Mouse (Mus musculus): ENCODE data around the gene Cenpu. TPM values are rescaled to one million over a fixed set of nuclear protein-coding genes. Genes with fewer than 3 reads are reported as not detected.

Gene Cenpu
- polyA plus RNA-seq, 1 experiment from 2014 or later, result 12.5 TPM

DNA sequence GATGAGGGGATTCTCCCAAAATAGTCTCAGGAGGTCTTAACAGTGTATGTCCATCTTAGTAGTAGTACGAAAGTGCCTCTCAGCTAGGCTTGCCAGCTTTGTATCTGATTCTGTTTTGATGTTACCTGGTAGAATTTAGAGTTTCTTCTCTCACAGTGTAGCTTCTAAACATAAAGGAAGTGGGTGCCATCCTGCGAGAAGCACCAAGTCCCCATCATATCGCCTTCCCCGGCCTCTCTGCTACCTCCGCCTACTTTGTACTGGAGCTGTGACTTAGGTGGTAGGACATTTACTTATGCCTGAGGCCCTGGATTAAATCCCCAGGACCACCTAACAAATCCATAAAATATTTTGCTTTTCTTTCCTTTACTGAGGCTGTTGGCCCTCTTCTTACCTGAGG, 74.8 kb downstream of the Cenpu start:
- Histone ChIP-seq H3K36me3 (ENCODE audit: control insufficient read depth, insufficient read depth, low read length) (peaks cover 17% of the 10 kb centered on the region), H3K27ac (replicated peaks in 1 of 2; ENCODE audit: control insufficient read depth in 1 of 2, insufficient read depth in 1 of 2, low read depth in 2 of 2, low read length in 2 of 2) (no peak overlapping the region), H3K4me1 (ENCODE audit: control insufficient read depth in 2 of 2, insufficient read depth in 2 of 2, low read length in 2 of 2) (peaks cover 3 to 8% of the 10 kb centered on the region in 2 experiments; a peak in 3 of 4 replicates), H3K4me2 (ENCODE audit: low read length) (no peak overlapping the region), H3K9me3 (ENCODE audit: control insufficient read depth, low read length) (no peaks in the 10 kb centered on the region), H3K9ac (ENCODE audit: low read length) (no peak overlapping the region), H3K4me3 (ENCODE audit: control insufficient read depth in 1 of 2, insufficient read depth in 1 of 2, low read depth in 1 of 2, low read length in 2 of 2) (no peak overlapping the region), H3K27me3 (ENCODE audit: control insufficient read depth, insufficient read depth, low read length) (no peaks in the 10 kb centered on the region)
- no peak for ATAC-seq (ENCODE audit: insufficient number of reproducible peaks, insufficient read depth, low FRiP score, low read depth)
- WGBS, result 92% methylated on average over 5 of the region's 5 CpGs

DNA sequence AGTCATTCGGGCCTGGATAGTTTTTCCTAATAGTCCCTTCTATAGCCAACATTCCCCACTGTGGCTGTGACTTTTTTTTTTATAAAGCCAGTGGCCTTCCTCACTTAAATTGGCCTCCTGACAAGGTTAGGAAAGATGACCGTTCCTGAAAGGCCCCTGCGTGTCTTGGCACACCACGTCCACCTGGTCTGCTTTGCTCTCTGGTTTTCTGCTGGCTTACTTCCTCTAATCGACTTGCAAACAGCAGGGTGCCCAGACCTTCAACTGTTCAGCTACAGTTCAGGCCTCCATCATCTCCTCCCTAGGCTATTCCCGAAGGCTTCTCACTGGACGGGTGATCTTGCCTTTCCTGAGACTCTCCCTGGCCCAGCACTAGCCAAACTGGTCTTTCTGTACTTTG, 76.1 kb downstream of the Cenpu start:
- ATAC-seq (ENCODE audit: insufficient number of reproducible peaks, insufficient read depth, low FRiP score, low read depth), result no peak
- no peak overlapping the region for H3K4me3 ChIP-seq (ENCODE audit: control insufficient read depth in 1 of 2, insufficient read depth in 1 of 2, low read depth in 1 of 2, low read length in 2 of 2)
- H3K9ac ChIP-seq (ENCODE audit: low read length), result no peak overlapping the region
- peaks cover 25% of the 10 kb centered on the region for H3K36me3 ChIP-seq (ENCODE audit: control insufficient read depth, insufficient read depth, low read length)
- H3K9me3 ChIP-seq (ENCODE audit: control insufficient read depth, low read length), result no peaks in the 10 kb centered on the region
- no peak overlapping the region for H3K4me2 ChIP-seq (ENCODE audit: low read length)
- 80% methylated on average over 7 of the region's 7 CpGs for WGBS
- H3K4me1 ChIP-seq (ENCODE audit: control insufficient read depth in 2 of 2, insufficient read depth in 2 of 2, low read length in 2 of 2), result peaks cover 3 to 8% of the 10 kb centered on the region in 2 experiments; a peak in 3 of 4 replicates
- H3K27ac ChIP-seq (replicated peaks in 1 of 2; ENCODE audit: control insufficient read depth in 1 of 2, insufficient read depth in 1 of 2, low read depth in 2 of 2, low read length in 2 of 2), result no peak overlapping the region
- no peaks in the 10 kb centered on the region for H3K27me3 ChIP-seq (ENCODE audit: control insufficient read depth, insufficient read depth, low read length)

- peaks cover 33% of the 10 kb centered on the region for H3K36me3 ChIP-seq (ENCODE audit: control insufficient read depth, insufficient read depth, low read length)
- no peak for ATAC-seq (ENCODE audit: insufficient number of reproducible peaks, insufficient read depth, low FRiP score, low read depth)
- no peak overlapping the region for H3K4me3 ChIP-seq (ENCODE audit: control insufficient read depth in 1 of 2, insufficient read depth in 1 of 2, low read depth in 1 of 2, low read length in 2 of 2)
- H3K4me2 ChIP-seq (ENCODE audit: low read length), result no peak overlapping the region
- no peaks in the 10 kb centered on the region for H3K9me3 ChIP-seq (ENCODE audit: control insufficient read depth, low read length)
- H3K27me3 ChIP-seq (ENCODE audit: control insufficient read depth, insufficient read depth, low read length), result no peaks in the 10 kb centered on the region
- H3K4me1 ChIP-seq (ENCODE audit: control insufficient read depth in 2 of 2, insufficient read depth in 2 of 2, low read length in 2 of 2), result peaks cover 3 to 8% of the 10 kb centered on the region in 2 experiments; a peak in 3 of 4 replicates
- H3K27ac ChIP-seq (replicated peaks in 1 of 2; ENCODE audit: control insufficient read depth in 1 of 2, insufficient read depth in 1 of 2, low read depth in 2 of 2, low read length in 2 of 2), result no peak overlapping the region
- WGBS, result 86% methylated on average over 1 of the region's 1 CpGs
- no peak overlapping the region for H3K9ac ChIP-seq (ENCODE audit: low read length)
Measured at GRCm38 (mm10) chr8:46628645-46629044, 76.8 kb downstream of the Cenpu start.

Other genes with a start within 250 kb of the Cenpu start
- 44.1 and 51.1 TPM in 2 replicates for gene Acsl1, start 81.0 kb upstream of the Cenpu start, polyA plus RNA-seq (2014; fragmentation: Nextera tagmentation; extraction: Ambion mirVana)
- gene Primpol, start 65.2 kb downstream of the Cenpu start, polyA plus RNA-seq (2014; fragmentation: Nextera tagmentation; extraction: Ambion mirVana), result 9.8 and 10.7 TPM in 2 replicates
- 44.3 and 47.5 TPM in 2 replicates for gene Casp3, start 65.3 kb downstream of the Cenpu start, polyA plus RNA-seq (2014; fragmentation: Nextera tagmentation; extraction: Ambion mirVana)
- 16.5 and 21.3 TPM in 2 replicates for gene Irf2, start 187.7 kb downstream of the Cenpu start, polyA plus RNA-seq (2014; fragmentation: Nextera tagmentation; extraction: Ambion mirVana)